12 mouse cellular contexts compared by ENCODE assay signal in genomic region chr12:53825898-53826605, GRCm38 (mm10).
DNase-seq lines count a peak whose midpoint lies in the region; ATAC-seq lines count a peak whose summit lies in the region.
"Had no signal": no experiment of that assay in that cellular context is flagged by ENCODE, and none has a peak within 500 bp of the region (broad histone marks: within the 10 kb centered on the region; RNA-seq: fewer than 3 reads in every experiment).

No protein-coding gene starts in this region.

- H3K27me3 ChIP-seq in hindbrain, embryonic 13.5 days: no peaks in the 10 kb centered on the region
- no peaks in the 10 kb centered on the region for H3K27me3 ChIP-seq in hindbrain, embryonic 11.5 days (ENCODE audit: control insufficient read depth, insufficient read depth, low read length)
- H3K27me3 ChIP-seq in neural tube, embryonic 13.5 days: no peaks in the 10 kb centered on the region
- H3K27me3 ChIP-seq in neural tube, embryonic 15.5 days (replicated peaks): no peaks in the 10 kb centered on the region
- H3K27me3 ChIP-seq in heart, embryonic 13.5 days (replicated peaks): no peaks in the 10 kb centered on the region
- no peaks in the 10 kb centered on the region for H3K27me3 ChIP-seq in intestine, embryonic 15.5 days (replicated peaks)

- no peak for DNase-seq in hindbrain, embryonic 11.5 days (ENCODE audit: low spot score)
- DNase-seq in telencephalon, adult 2 months (ENCODE audit: low read depth, low spot score): peak; percentile 43
- no peak for DNase-seq in embryo, embryonic 10 days (ENCODE audit: low spot score)
- DNase-seq: cerebellum, adult 8-10 months; thymus, postnatal 36 days had no signal

- H3K9ac ChIP-seq in hindbrain, embryonic 13.5 days: no peak overlapping the region
- H3K9ac ChIP-seq in hindbrain, embryonic 11.5 days (ENCODE audit: low read depth, low read length): no peak overlapping the region
- H3K9ac ChIP-seq in neural tube, embryonic 13.5 days: no peak overlapping the region
- no peak overlapping the region for H3K9ac ChIP-seq in neural tube, embryonic 15.5 days (replicated peaks)
- no peak overlapping the region for H3K9ac ChIP-seq in heart, embryonic 13.5 days
- H3K9ac ChIP-seq in intestine, embryonic 15.5 days: no peak overlapping the region

- H3K36me3 ChIP-seq in hindbrain, embryonic 13.5 days: no peaks in the 10 kb centered on the region
- no peaks in the 10 kb centered on the region for H3K36me3 ChIP-seq in hindbrain, embryonic 11.5 days (ENCODE audit: control insufficient read depth, insufficient read depth, low read length)
- H3K36me3 ChIP-seq in neural tube, embryonic 13.5 days: no peaks in the 10 kb centered on the region
- no peaks in the 10 kb centered on the region for H3K36me3 ChIP-seq in neural tube, embryonic 15.5 days
- H3K36me3 ChIP-seq in heart, embryonic 13.5 days: no peaks in the 10 kb centered on the region
- H3K36me3 ChIP-seq in intestine, embryonic 15.5 days: no peaks in the 10 kb centered on the region

- H3K4me2 ChIP-seq in hindbrain, embryonic 13.5 days: no peak overlapping the region
- H3K4me2 ChIP-seq in hindbrain, embryonic 11.5 days (replicated peaks; ENCODE audit: low read depth, low read length): no peak overlapping the region
- H3K4me2 ChIP-seq in neural tube, embryonic 13.5 days: no peak overlapping the region
- no peak overlapping the region for H3K4me2 ChIP-seq in neural tube, embryonic 15.5 days
- peak overlapping the region; percentile 10; the same call in 1 of the 2 replicates for H3K4me2 ChIP-seq in heart, embryonic 13.5 days
- H3K4me2 ChIP-seq in intestine, embryonic 15.5 days (replicated peaks): no peak overlapping the region

- WGBS in hindbrain, embryonic 13.5 days: 57% methylated on average over 12 of the region's 12 CpGs
- 73% methylated on average over 12 of the region's 12 CpGs for WGBS in hindbrain, embryonic 11.5 days
- 58% methylated on average over 12 of the region's 12 CpGs for WGBS in neural tube, embryonic 13.5 days
- WGBS in neural tube, embryonic 15.5 days: 53% methylated on average over 12 of the region's 12 CpGs
- WGBS in heart, embryonic 13.5 days: 48% methylated on average over 12 of the region's 12 CpGs
- WGBS in intestine, embryonic 15.5 days: 59% methylated on average over 12 of the region's 12 CpGs

- H3K4me3 ChIP-seq in hindbrain, embryonic 13.5 days: no peak overlapping the region
- H3K4me3 ChIP-seq in hindbrain, embryonic 11.5 days (ENCODE audit: low read depth, low read length): no peak overlapping the region
- no peak overlapping the region for H3K4me3 ChIP-seq in neural tube, embryonic 13.5 days
- H3K4me3 ChIP-seq in neural tube, embryonic 15.5 days (replicated peaks): no peak overlapping the region
- H3K4me3 ChIP-seq in heart, embryonic 13.5 days: no peak overlapping the region
- no peak overlapping the region for H3K4me3 ChIP-seq in intestine, embryonic 15.5 days (replicated peaks)

- peak overlapping the region; percentile 56 for H3K27ac ChIP-seq in hindbrain, embryonic 13.5 days
- H3K27ac ChIP-seq in hindbrain, embryonic 11.5 days (ENCODE audit: low read depth, low read length): no peak overlapping the region
- H3K27ac ChIP-seq in neural tube, embryonic 13.5 days (replicated peaks): peak overlapping the region; percentile 40; the same call in 1 of the 2 replicates
- H3K27ac ChIP-seq in neural tube, embryonic 15.5 days (replicated peaks): no peak overlapping the region
- H3K27ac ChIP-seq in heart, embryonic 13.5 days (replicated peaks): no peak overlapping the region
- no peak overlapping the region for H3K27ac ChIP-seq in intestine, embryonic 15.5 days

- H3K4me1 ChIP-seq in hindbrain, embryonic 13.5 days (replicated peaks): peaks cover 24% of the 10 kb centered on the region
- no peaks in the 10 kb centered on the region for H3K4me1 ChIP-seq in hindbrain, embryonic 11.5 days (replicated peaks; ENCODE audit: control insufficient read depth, insufficient read depth, low read length)
- H3K4me1 ChIP-seq in neural tube, embryonic 13.5 days (replicated peaks): peaks cover 38% of the 10 kb centered on the region
- H3K4me1 ChIP-seq in neural tube, embryonic 15.5 days: peaks cover 21% of the 10 kb centered on the region
- H3K4me1 ChIP-seq in heart, embryonic 13.5 days: peaks cover 17% of the 10 kb centered on the region; the same call in 1 of the 2 replicates
- H3K4me1 ChIP-seq in intestine, embryonic 15.5 days (replicated peaks): no peaks in the 10 kb centered on the region

- 0 out of 2 replicates have a peak, but pooled peaks have one; percentile 63 for ATAC-seq in hindbrain, embryonic 13.5 days (ENCODE audit: low FRiP score)
- ATAC-seq in hindbrain, embryonic 11.5 days (ENCODE audit: low FRiP score): no peak
- ATAC-seq in neural tube, embryonic 13.5 days (ENCODE audit: low read depth): peak; percentile 60; the same call in 1 of the 2 replicates
- ATAC-seq in neural tube, embryonic 15.5 days (ENCODE audit: low FRiP score): no peak
- no peak for ATAC-seq in heart, embryonic 13.5 days (ENCODE audit: extremely low read depth, insufficient number of reproducible peaks, low FRiP score, low TSS enrichment)
- ATAC-seq in intestine, embryonic 15.5 days: no peak
- ATAC-seq: activated CD4-positive, CD25-positive, alpha-beta regulatory T cell, adult 4 months; intestine, embryonic 16.5 days had no signal

- no peaks in the 10 kb centered on the region for H3K9me3 ChIP-seq in hindbrain, embryonic 13.5 days
- H3K9me3 ChIP-seq in hindbrain, embryonic 11.5 days (ENCODE audit: control insufficient read depth, low read length): no peaks in the 10 kb centered on the region
- no peaks in the 10 kb centered on the region for H3K9me3 ChIP-seq in neural tube, embryonic 13.5 days
- no peaks in the 10 kb centered on the region for H3K9me3 ChIP-seq in neural tube, embryonic 15.5 days (replicated peaks)
- H3K9me3 ChIP-seq in heart, embryonic 13.5 days: no peaks in the 10 kb centered on the region
- H3K9me3 ChIP-seq in intestine, embryonic 15.5 days: no peaks in the 10 kb centered on the region

Comparison
In these comparisons a context has a peak if more than half of its experiments do, and no peak if none do; other contexts are left out.
1. ATAC-seq: peak in hindbrain, embryonic 13.5 days (single experiment) and neural tube, embryonic 13.5 days (single experiment); none in hindbrain, embryonic 11.5 days (single experiment), neural tube, embryonic 15.5 days (single experiment), heart, embryonic 13.5 days (single experiment) and intestine, embryonic 15.5 days (single experiment).
2. H3K27ac ChIP-seq: peak in hindbrain, embryonic 13.5 days (single experiment) and neural tube, embryonic 13.5 days (single experiment); none in hindbrain, embryonic 11.5 days (single experiment), neural tube, embryonic 15.5 days (single experiment), heart, embryonic 13.5 days (single experiment) and intestine, embryonic 15.5 days (single experiment).